Mouse (Mus musculus) adrenal gland, postnatal 36 days (tissue): Measurements from ENCODE around the gene Dnajc5. TPM values are rescaled to one million over a fixed set of nuclear protein-coding genes. Genes with fewer than 3 reads are reported as not detected.

Source experiments
- microRNA-seq: library from miRNA; unstranded; fragments of <30 nt; microRNA quantifications from one replicate; pipeline ENCODE4 v1.2.0, GENCODE M21; 2021
- total RNA-seq, 2 experiments: library from RNA; stranded (reverse); gene quantifications; 2 replicates each; pipeline ENCODE4 v1.2.3; 2021

The Dnajc5 gene
- total RNA-seq, 2 experiments from 2014 or later, result 92.9 to 93.7 TPM

Small RNAs within 50 kb of the gene (microRNA-seq; reads per million reads assigned to microRNA genes)
- not detected for gene Mir7006

Other genes starting within 250 kb of the Dnajc5 start
- gene Gmeb2, start 232.4 kb upstream of the Dnajc5 start, total RNA-seq, result 10 to 100 TPM; 14.5 to 22.0 TPM
- gene Stmn3, start 206.0 kb upstream of the Dnajc5 start, total RNA-seq, result 10 to 100 TPM; 10.3 to 11.7 TPM
- 10 to 100 TPM; 26.5 to 32.1 TPM for gene Rtel1, start 200.7 kb upstream of the Dnajc5 start, total RNA-seq
- gene Zgpat, start 155.6 kb upstream of the Dnajc5 start, total RNA-seq, result 10 to 100 TPM; 34.8 to 47.3 TPM
- gene Arfrp1, start 155.1 kb upstream of the Dnajc5 start, total RNA-seq, result 10 to 100 TPM; 38.9 to 45.5 TPM
- 10 to 100 TPM; 13.4 to 18.1 TPM for gene Lime1, start 140.4 kb upstream of the Dnajc5 start, total RNA-seq
- 10 to 100 TPM; 16.7 to 17.5 TPM for gene Zbtb46, start 61.1 kb upstream of the Dnajc5 start, total RNA-seq
- not detected for gene Abhd16b, start 27.3 kb upstream of the Dnajc5 start, total RNA-seq
- 100 to 1,000 TPM; 104 to 114 TPM for gene Tpd52l2, start 23.3 kb upstream of the Dnajc5 start, total RNA-seq
- 10 to 100 TPM; 77.0 to 79.8 TPM for gene Uckl1, start 64.4 kb downstream of the Dnajc5 start, total RNA-seq
- gene Prpf6, start 71.4 kb downstream of the Dnajc5 start, total RNA-seq, result 10 to 100 TPM; 61.8 to 66.9 TPM
- gene Zfp512b, start 72.3 kb downstream of the Dnajc5 start, total RNA-seq, result 10 to 100 TPM; 43.1 to 61.3 TPM
- 10 to 100 TPM; 13.8 to 14.7 TPM for gene Samd10, start 78.7 kb downstream of the Dnajc5 start, total RNA-seq
- under 1 TPM in 1 of 2 experiments, not detected in 1; 0.43 TPM for gene Gm29797, start 136.5 kb downstream of the Dnajc5 start, total RNA-seq
- 10 to 100 TPM; 21.9 to 34.6 TPM for gene Sox18, start 151.2 kb downstream of the Dnajc5 start, total RNA-seq
- 1 to 10 TPM; 5.8 to 7.0 TPM for gene Tcea2, start 159.8 kb downstream of the Dnajc5 start, total RNA-seq
- gene Rgs19, start 173.5 kb downstream of the Dnajc5 start, total RNA-seq, result 10 to 100 TPM; 24.7 to 25.6 TPM
- not detected for gene Lkaaear1, start 178.0 kb downstream of the Dnajc5 start, total RNA-seq
- gene Oprl1, start 194.5 kb downstream of the Dnajc5 start, total RNA-seq, result 1 to 10 TPM in 1 of 2 experiments, under 1 TPM in 1; 0.63 to 1.3 TPM
- gene Myt1, start 242.8 kb downstream of the Dnajc5 start, total RNA-seq, result 1 to 10 TPM; 2.7 to 3.7 TPM